Mouse (Mus musculus) spleen, adult 2 months (tissue): ENCODE measurements at regions not wholly inside any gene's neighbourhood (a gene's known extent, or its start where the extent isn't known, plus 50 kb on each side); places are given as distances from the start of the nearest gene placed in this dataset.
A peak's percentile ranks its signal among the peaks of the same experiment; 100 is the strongest.

Source experiments
- DNase-seq, 2 experiments: peaks; one replicate each; pipeline versions ENCODE4 v3.0.0 to v3.0.0-alpha.2; 2012 to 2021; ENCODE audit warnings: low spot score in 2 of 2, low read depth in 1 of 2
- H3K27ac ChIP-seq: fragments of 200-500 bp; 2 replicates; pipeline ENCODE4 v1.5.1; 2012; ENCODE audit warnings: low read length, inconsistent platforms; ENCODE audit not compliant: insufficient read depth
- H3K27me3 ChIP-seq: fragments of 200-500 bp; 2 replicates; pipeline ENCODE4 v1.6.1; 2012; ENCODE audit warnings: mild to moderate bottlenecking, moderate library complexity, low read length, inconsistent platforms; ENCODE audit not compliant: control insufficient read depth, insufficient read depth
- H3K36me3 ChIP-seq: fragments of 200-500 bp; 2 replicates; pipeline ENCODE4 v1.6.1; 2012; ENCODE audit warnings: mild to moderate bottlenecking, low read length, inconsistent platforms; ENCODE audit not compliant: control insufficient read depth, insufficient read depth
- H3K4me1 ChIP-seq: fragments of 200-500 bp; 2 replicates; pipeline ENCODE4 v1.6.1; 2011; ENCODE audit warnings: inconsistent platforms; ENCODE audit not compliant: control insufficient read depth, insufficient read depth, insufficient read length
- H3K4me3 ChIP-seq: fragments of 200-500 bp; 2 replicates; pipeline ENCODE4 v1.5.1; 2011; ENCODE audit warnings: mild to moderate bottlenecking, inconsistent platforms; ENCODE audit not compliant: insufficient read depth, insufficient read length; ENCODE audit errors: extremely low read depth
- CTCF ChIP-seq: fragments of 200-500 bp; IDR thresholded peaks from 2 replicates; pipeline ENCODE4 v1.5.1; 2011; ENCODE audit warnings: mild to moderate bottlenecking, inconsistent platforms; ENCODE audit not compliant: insufficient read depth, insufficient read length, insufficient replicate concordance; ENCODE audit errors: extremely low read depth
- POLR2A ChIP-seq: fragments of 200-500 bp; IDR thresholded peaks from 2 replicates; pipeline ENCODE4 v1.6.1; 2011; ENCODE audit warnings: low read depth, low read length, inconsistent platforms
- WGBS: fragments of 180-500 bp; shearing (Covaris S2); methylation state at CpG from one replicate; pipeline ENCODE4 v1.1.7; 2018; 5-methylcytosine and 5-hydroxymethylcytosine counted together

DNA sequence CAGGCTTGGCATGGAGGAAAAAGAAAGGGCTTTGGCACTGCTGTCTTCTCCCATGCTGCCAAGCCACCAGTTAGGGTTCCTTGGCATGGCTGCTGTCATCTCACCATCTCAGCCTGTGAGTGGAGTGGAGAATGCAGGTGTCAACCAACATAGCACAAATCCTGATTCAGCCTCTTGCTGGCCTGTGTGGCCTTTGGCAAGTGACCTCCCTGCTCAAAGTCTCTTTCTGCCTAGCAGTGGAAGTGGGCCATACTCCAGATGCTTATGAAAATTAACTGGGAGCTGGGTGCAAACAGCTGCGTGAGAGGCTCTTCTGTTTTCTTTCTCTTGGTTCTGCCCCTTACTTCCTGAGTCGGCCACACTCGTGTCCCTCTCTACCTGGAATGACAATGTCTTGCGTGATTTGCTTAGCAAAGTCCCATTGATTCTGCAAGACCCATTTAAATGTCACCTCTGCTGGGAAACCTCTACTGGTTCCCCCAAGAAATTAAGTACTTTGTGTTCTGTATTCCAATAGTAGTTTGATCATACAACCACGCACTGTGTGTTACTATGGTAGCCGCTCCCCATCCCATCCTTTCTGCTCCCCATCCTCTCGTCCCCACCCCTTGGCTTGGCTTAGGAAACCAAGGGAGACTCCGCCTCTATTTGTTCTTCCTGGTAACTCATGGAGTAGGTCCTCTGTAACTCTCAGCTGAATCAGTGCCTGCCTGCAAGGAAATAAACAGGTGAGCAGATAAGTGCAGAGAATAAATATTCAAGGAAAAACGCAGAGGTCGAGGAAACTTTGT lies 84.9 kb upstream of the Bod1 start:
- WGBS, result 80% methylated on average over 10 of the region's 10 CpGs
- Histone ChIP-seq H3K4me3 (no peak overlapping the region), H3K36me3 (no peaks in the 10 kb centered on the region), H3K27ac (no peak overlapping the region), H3K27me3 (no peaks in the 10 kb centered on the region), H3K4me1 (peaks cover 4% of the 10 kb centered on the region; the same call in 1 of the 2 replicates)
- TF ChIP-seq POLR2A, result no peak
- TF ChIP-seq CTCF, result no peak
- no peak for DNase-seq

DNA sequence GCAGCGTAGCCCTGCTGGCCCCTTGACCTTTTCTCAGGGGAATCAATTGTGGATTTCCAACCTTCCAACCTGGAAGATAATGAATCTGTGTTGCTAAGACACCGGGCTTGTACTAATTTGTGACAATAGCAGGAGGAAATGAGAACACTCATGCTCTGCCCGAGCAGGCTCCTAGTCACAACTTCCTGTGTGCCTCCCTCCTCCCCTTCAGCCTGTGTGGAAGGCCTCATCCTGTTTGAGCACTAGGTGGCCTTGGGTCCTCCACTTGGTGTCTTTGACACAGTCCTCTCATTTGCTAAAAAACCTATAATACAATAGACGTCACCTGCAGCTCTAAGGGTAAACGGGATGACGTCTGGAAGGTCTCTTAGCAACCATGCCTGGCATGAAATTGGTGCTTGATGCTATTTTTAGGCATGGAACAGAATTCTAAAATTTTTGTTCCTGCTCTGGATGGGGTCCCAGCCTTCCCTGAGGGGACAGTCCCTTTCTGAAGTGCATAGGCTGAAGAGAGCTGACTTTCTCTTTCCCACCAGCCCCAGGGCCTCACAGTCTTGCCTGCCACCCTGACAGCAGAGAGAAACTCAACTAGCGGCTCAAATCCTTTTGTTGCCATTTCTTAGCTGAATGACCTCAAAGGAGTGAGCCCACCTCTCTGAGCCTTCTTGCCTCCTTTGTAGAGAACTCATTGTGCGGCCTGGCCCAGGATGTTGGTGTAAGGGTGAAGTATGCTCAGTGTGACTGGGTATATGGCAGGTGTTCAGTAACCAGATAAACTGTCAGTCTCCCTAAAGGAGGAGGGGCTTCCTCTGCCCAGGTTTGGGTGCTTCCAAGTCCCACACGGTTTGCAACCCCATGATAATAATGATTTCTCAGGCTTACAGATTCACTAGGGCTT lies 88.4 kb upstream of the Bod1 start:
- TF ChIP-seq POLR2A (no peak), CTCF (no peak)
- Histone ChIP-seq H3K4me1 (peaks cover 4% of the 10 kb centered on the region; the same call in 1 of the 2 replicates), H3K27me3 (no peaks in the 10 kb centered on the region), H3K4me3 (no peak overlapping the region), H3K36me3 (no peaks in the 10 kb centered on the region), H3K27ac (no peak overlapping the region)
- 51% methylated on average over 9 of the region's 9 CpGs for WGBS
- DNase-seq, result peak; percentile 30 to 49

GRCm38 (mm10) chr11:31763856-31764255 lies 92.2 kb upstream of the Bod1 start:
- Histone ChIP-seq H3K27me3 (no peaks in the 10 kb centered on the region), H3K4me3 (no peak overlapping the region), H3K36me3 (no peaks in the 10 kb centered on the region), H3K27ac (no peak overlapping the region), H3K4me1 (peaks cover 4% of the 10 kb centered on the region; the same call in 1 of the 2 replicates)
- no peak for DNase-seq
- WGBS, result 56% methylated on average over 3 of the region's 3 CpGs
- TF ChIP-seq CTCF (no peak), POLR2A (no peak)

- TF ChIP-seq CTCF, result no peak
- no peak for TF ChIP-seq POLR2A
- no peak for DNase-seq
- 91% methylated on average over 5 of the region's 5 CpGs for WGBS
Measured at GRCm38 (mm10) chr11:31766296-31766695, 94.6 kb upstream of the Bod1 start.

GRCm38 (mm10) chr11:31767727-31768495 lies 96.2 kb upstream of the Bod1 start:
- DNase-seq, result no peak
- 84% methylated on average over 10 of the region's 10 CpGs for WGBS
- TF ChIP-seq CTCF (no peak), POLR2A (no peak)
- Histone ChIP-seq H3K36me3 (no peaks in the 10 kb centered on the region), H3K27ac (no peak overlapping the region), H3K4me1 (no peaks in the 10 kb centered on the region), H3K4me3 (no peak overlapping the region), H3K27me3 (no peaks in the 10 kb centered on the region)

More at GRCm38 (mm10) chr11:31766296-31766695, 94.6 kb upstream of the Bod1 start:
- H3K4me3 ChIP-seq, result no peak overlapping the region
- no peak overlapping the region for H3K27ac ChIP-seq
- H3K4me1 ChIP-seq, result no peaks in the 10 kb centered on the region
- H3K27me3 ChIP-seq, result no peaks in the 10 kb centered on the region
- no peaks in the 10 kb centered on the region for H3K36me3 ChIP-seq

DNA sequence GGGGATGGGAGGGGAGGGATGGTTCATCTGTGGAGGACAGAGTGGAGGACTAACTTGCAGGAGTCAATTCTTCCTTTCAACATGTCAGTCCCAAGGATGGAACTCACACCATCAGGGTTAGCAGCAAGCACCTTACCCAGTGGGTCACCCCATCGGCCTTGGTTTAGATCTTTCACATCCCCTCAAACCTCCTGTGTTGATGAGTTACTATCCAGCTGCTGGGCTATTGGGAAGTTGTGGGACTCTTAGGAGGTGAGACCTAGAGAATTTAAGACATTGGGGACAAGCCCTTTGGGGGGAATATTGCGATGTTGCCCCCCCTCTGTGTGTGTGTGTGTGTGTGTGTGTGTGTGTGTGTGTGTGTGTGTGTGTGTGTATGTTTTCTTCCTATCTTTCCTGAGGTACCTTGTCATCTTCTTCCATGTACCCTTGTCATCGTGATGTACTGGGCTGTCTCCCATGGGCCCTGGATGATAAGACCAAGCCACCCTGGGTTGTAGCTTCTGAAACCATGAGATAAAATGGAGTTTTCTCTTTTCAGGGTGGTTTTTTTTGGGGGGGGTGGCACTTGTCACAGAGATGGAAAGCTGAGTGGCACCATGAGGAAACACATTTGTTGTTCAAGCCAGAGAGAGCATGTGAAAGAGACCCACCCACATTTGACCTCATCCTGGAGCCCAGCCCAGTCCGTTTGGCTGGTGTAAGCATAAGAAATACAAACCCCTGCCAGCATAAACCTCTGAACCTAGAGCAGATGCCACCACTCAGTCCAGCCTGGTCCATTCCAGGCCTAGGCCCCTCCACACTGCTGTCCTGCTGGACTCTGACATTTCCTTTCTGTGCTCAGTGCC lies 98.3 kb upstream of the Bod1 start:
- no peaks in the 10 kb centered on the region for H3K4me1 ChIP-seq
- H3K27ac ChIP-seq, result peak overlapping the region; percentile 17; the same call in 1 of the 2 replicates
- no peaks in the 10 kb centered on the region for H3K27me3 ChIP-seq
- no peak for DNase-seq
- TF ChIP-seq CTCF, result no peak
- TF ChIP-seq POLR2A, result no peak
- no peaks in the 10 kb centered on the region for H3K36me3 ChIP-seq
- WGBS, result 74% methylated on average over 4 of the region's 4 CpGs
- no peak overlapping the region for H3K4me3 ChIP-seq
